Mouse (Mus musculus): Measurements from ENCODE around the gene Fuz. TPM values are rescaled to one million over a fixed set of nuclear protein-coding genes. Genes with fewer than 3 reads are reported as not detected.

The Fuz gene
- total and polyA plus RNA-seq, 2 experiments from 2014 or later = 16.6 to 22.3 TPM

DNA sequence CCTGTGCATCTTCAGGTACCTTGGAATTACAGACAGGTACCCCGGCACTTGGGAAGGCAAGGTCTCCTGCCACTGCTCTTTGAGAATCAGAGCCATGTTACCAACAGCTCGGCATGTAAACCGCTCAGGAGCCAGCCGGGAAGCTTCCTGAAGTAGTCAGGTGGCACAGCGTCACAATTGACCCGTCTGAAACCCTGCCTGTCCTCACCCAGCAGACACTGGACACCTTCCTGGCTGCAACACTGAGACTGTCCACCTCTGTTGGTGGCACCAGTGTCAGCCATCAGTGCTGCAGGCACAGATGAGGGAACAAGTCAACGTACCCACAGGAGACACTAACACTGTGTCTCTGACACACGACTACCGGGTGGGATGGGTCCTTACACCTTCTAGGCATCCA is 19.4 kb downstream of the Fuz start:
- Histone ChIP-seq H3K4me2 (ENCODE audit: low read depth) (no peak overlapping the region), H3K9ac (no peak overlapping the region), H3K9me3 (ENCODE audit: low read length) (no peaks in the 10 kb centered on the region), H3K27ac (ENCODE audit: low read depth, low read length) (no peak overlapping the region), H3K4me1 (ENCODE audit: insufficient read depth) (no peaks in the 10 kb centered on the region), H3K27me3 (ENCODE audit: insufficient read depth, low read length) (no peaks in the 10 kb centered on the region), H3K4me3 (ENCODE audit: low read depth, low read length) (no peak overlapping the region), H3K36me3 (ENCODE audit: insufficient read depth) (peaks cover 57% of the 10 kb centered on the region)
- no peak for TF ChIP-seq CTCF (IDR thresholded peaks at IDR 0.05; ENCODE audit: low read depth)
- ATAC-seq = no peak
- 95% methylated on average over 9 of the region's 9 CpGs for WGBS
- DNase-seq = no peak

DNA sequence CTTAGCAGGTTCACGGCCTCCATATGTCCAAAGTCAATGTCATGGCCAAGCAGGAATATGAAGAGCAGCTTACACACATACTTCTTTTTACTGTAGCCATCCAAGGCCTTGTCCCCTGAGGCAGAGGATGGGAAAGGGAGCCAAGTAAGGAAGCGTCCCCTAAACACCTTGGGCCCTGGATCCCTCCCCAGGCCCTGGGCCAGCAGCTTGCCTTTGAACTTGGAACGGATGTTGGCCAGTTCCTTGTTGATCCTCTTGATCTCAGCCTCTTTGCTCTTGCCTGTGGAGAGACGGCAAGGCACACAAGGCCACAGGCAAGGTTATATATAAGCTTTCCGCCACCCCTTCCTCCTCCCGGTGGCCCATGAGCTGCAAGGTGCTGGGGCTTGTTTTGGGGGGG is 20.3 kb downstream of the Fuz start:
- no peak overlapping the region for H3K4me3 ChIP-seq (ENCODE audit: low read depth, low read length)
- no peak overlapping the region for H3K4me2 ChIP-seq (ENCODE audit: low read depth)
- no peaks in the 10 kb centered on the region for H3K9me3 ChIP-seq (ENCODE audit: low read length)
- ATAC-seq (no peak), DNase-seq (no peak)
- H3K27me3 ChIP-seq (ENCODE audit: insufficient read depth, low read length) = no peaks in the 10 kb centered on the region
- no peaks in the 10 kb centered on the region for H3K4me1 ChIP-seq (ENCODE audit: insufficient read depth)
- H3K27ac ChIP-seq (ENCODE audit: low read depth, low read length) = no peak overlapping the region
- no peak overlapping the region for H3K9ac ChIP-seq
- peaks cover 56% of the 10 kb centered on the region for H3K36me3 ChIP-seq (ENCODE audit: insufficient read depth)
- TF ChIP-seq CTCF (IDR thresholded peaks at IDR 0.05; ENCODE audit: low read depth) = no peak
- WGBS = 83% methylated on average over 6 of the region's 6 CpGs

DNA sequence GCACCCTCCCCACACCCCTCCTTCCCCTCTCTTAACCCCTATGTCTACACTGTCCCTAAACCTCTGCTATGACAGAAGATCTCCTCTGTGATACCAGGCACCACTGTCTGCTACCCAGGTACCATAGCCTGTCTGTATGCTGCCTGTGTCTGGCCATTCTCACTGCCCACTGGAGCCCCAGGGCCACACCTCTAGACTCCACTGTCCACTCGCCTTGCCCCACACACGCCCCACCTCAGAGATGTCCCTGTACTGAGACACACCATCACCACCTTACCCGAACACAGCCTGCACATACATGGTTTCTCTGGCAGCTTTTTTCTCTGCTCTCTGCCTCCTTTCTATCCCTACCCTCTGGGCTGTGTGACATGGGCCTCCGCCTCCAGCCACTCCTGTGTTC is 21.0 kb downstream of the Fuz start:
- Histone ChIP-seq H3K4me3 (ENCODE audit: low read depth, low read length) (no peak overlapping the region), H3K27me3 (ENCODE audit: insufficient read depth, low read length) (no peaks in the 10 kb centered on the region), H3K4me1 (ENCODE audit: insufficient read depth) (no peaks in the 10 kb centered on the region), H3K27ac (ENCODE audit: low read depth, low read length) (no peak overlapping the region), H3K9ac (no peak overlapping the region), H3K4me2 (ENCODE audit: low read depth) (no peak overlapping the region), H3K36me3 (ENCODE audit: insufficient read depth) (peaks cover 55% of the 10 kb centered on the region), H3K9me3 (ENCODE audit: low read length) (no peaks in the 10 kb centered on the region)
- TF ChIP-seq CTCF (IDR thresholded peaks at IDR 0.05; ENCODE audit: low read depth) = no peak
- ATAC-seq (no peak), DNase-seq (no peak)
- WGBS = 89% methylated on average over 4 of the region's 4 CpGs

DNA sequence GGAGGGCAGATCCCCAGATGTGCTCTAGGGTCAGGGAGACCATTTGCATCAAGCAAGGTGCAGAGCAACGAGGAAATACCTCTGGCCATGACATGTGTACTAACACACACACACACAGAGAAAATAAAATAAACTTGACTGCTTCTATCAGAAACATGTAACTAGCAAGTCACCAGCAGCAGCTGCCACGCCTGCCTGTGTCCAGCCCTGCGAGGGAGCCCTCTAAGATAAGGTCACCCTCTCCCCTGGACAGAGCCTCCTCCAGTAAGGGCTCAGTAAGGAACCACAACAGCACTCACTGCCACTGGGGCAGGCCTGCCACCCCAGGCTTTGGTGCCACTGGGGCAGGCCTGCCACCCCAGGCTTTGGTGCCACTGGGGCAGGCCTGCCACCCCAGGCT is 22.3 kb downstream of the Fuz start:
- Histone ChIP-seq H3K9me3 (ENCODE audit: low read length) (no peaks in the 10 kb centered on the region), H3K4me3 (ENCODE audit: low read depth, low read length) (no peak overlapping the region), H3K4me1 (ENCODE audit: insufficient read depth) (no peaks in the 10 kb centered on the region), H3K4me2 (ENCODE audit: low read depth) (no peak overlapping the region), H3K9ac (no peak overlapping the region), H3K27ac (ENCODE audit: low read depth, low read length) (no peak overlapping the region), H3K27me3 (ENCODE audit: insufficient read depth, low read length) (no peaks in the 10 kb centered on the region), H3K36me3 (ENCODE audit: insufficient read depth) (peaks cover 57% of the 10 kb centered on the region)
- WGBS = 75% methylated on average over 3 of the region's 3 CpGs
- TF ChIP-seq CTCF (IDR thresholded peaks at IDR 0.05; ENCODE audit: low read depth) = no peak
- ATAC-seq (no peak), DNase-seq (no peak)

DNA sequence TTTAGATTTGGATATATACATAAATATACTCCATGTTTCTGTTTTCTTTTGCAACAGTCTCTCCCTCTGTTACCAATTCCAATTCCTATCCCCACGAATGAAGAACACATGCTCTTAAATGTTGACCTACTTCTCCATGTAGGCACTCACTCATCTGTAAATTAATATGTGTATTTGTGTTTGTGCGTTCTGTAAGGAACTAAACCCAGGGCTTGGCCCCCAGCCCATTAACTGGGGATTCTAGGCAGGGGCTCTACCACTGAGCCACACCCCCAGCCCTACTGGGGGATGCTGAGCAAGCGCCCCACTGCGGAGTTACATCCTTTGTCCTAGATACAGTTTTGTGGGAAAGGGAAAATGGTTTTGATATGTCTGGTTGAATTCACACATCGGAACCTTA is 23.2 kb downstream of the Fuz start:
- H3K4me3 ChIP-seq (ENCODE audit: low read depth, low read length) = no peak overlapping the region
- no peak overlapping the region for H3K27ac ChIP-seq (ENCODE audit: low read depth, low read length)
- H3K36me3 ChIP-seq (ENCODE audit: insufficient read depth) = peaks cover 55% of the 10 kb centered on the region
- no peak overlapping the region for H3K4me2 ChIP-seq (ENCODE audit: low read depth)
- 73% methylated on average over 5 of the region's 5 CpGs for WGBS
- H3K9ac ChIP-seq = no peak overlapping the region
- no peak for TF ChIP-seq CTCF (IDR thresholded peaks at IDR 0.05; ENCODE audit: low read depth)
- no peaks in the 10 kb centered on the region for H3K9me3 ChIP-seq (ENCODE audit: low read length)
- no peak for ATAC-seq
- H3K27me3 ChIP-seq (ENCODE audit: insufficient read depth, low read length) = no peaks in the 10 kb centered on the region
- H3K4me1 ChIP-seq (ENCODE audit: insufficient read depth) = no peaks in the 10 kb centered on the region
- no peak for DNase-seq

DNA sequence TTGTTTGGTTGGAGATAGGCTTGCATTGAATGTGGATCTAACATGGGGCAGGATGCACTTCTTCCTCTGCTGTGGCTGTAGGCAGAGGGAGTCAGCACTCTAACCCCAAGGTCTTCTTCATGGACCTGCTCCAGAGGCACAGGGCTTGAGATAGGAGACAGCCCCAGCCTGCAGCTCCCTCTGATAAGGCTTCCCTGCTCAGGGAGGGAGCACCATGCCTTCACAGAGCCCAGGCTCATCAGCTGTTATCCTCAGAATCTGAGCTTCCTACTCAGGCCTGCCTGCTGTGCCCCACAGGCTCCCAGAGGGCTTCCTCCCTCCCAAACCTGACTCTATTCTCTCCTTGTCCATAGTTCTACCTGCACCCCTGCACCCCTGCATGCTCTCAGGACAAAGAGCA is 26.7 kb downstream of the Fuz start:
- ATAC-seq (no peak), DNase-seq (no peak)
- no peak overlapping the region for H3K4me2 ChIP-seq (ENCODE audit: low read depth)
- no peaks in the 10 kb centered on the region for H3K27me3 ChIP-seq (ENCODE audit: insufficient read depth, low read length)
- no peak overlapping the region for H3K4me3 ChIP-seq (ENCODE audit: low read depth, low read length)
- TF ChIP-seq CTCF (IDR thresholded peaks at IDR 0.05; ENCODE audit: low read depth) = no peak
- H3K4me1 ChIP-seq (ENCODE audit: insufficient read depth) = no peaks in the 10 kb centered on the region
- peaks cover 33% of the 10 kb centered on the region for H3K36me3 ChIP-seq (ENCODE audit: insufficient read depth)
- H3K9me3 ChIP-seq (ENCODE audit: low read length) = no peaks in the 10 kb centered on the region
- no peak overlapping the region for H3K27ac ChIP-seq (ENCODE audit: low read depth, low read length)
- H3K9ac ChIP-seq = no peak overlapping the region

DNA sequence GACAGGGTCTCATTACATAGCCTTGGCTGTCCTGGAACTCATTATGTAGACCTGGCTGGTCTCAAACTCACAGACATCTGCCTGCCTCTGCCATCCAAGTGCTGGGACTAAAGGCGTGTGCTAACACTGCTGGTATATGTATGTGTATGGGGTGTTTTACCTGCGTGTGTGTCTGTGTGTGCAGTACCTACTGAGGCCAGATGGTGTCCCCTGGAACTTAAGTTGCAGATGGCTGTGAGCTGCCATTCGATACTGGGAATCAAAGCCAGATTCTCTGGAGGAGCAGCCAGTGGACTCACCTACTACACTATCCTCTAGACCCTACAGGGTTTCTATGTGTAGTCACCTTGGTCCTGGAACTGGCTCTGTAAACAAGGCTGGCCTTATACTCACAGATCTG is 29.6 kb downstream of the Fuz start:
- 73% methylated on average over 3 of the region's 3 CpGs for WGBS
- Histone ChIP-seq H3K9me3 (ENCODE audit: low read length) (no peaks in the 10 kb centered on the region), H3K4me1 (ENCODE audit: insufficient read depth) (peaks cover 13% of the 10 kb centered on the region), H3K27ac (ENCODE audit: low read depth, low read length) (no peak overlapping the region), H3K36me3 (ENCODE audit: insufficient read depth) (peaks cover 28% of the 10 kb centered on the region), H3K4me3 (ENCODE audit: low read depth, low read length) (no peak overlapping the region), H3K4me2 (ENCODE audit: low read depth) (no peak overlapping the region), H3K27me3 (ENCODE audit: insufficient read depth, low read length) (no peaks in the 10 kb centered on the region), H3K9ac (no peak overlapping the region)
- peak; percentile 49 for DNase-seq
- no peak for ATAC-seq
- peak; percentile 76 for TF ChIP-seq CTCF (IDR thresholded peaks at IDR 0.05; ENCODE audit: low read depth)

DNA sequence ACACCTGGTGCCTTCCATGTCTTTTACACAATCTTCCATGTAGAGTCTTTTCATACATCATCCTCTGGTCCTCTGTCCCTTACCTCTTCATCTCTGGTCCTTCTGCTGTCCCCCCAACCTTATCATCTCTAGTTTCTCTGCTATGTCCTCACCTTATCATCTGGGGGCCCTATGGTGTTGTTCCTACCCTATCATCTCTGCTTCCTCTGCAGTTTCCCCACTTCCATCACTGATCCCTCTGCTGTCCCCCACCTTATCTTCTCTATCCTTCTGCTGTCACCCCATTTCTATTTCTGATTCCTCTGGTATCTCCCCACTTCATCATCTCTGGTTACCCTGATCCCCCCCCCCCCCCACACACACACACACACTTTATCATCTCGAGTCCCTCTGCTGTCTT is 32.7 kb downstream of the Fuz start:
- H3K27me3 ChIP-seq (ENCODE audit: insufficient read depth, low read length) = no peaks in the 10 kb centered on the region
- H3K9me3 ChIP-seq (ENCODE audit: low read length) = no peaks in the 10 kb centered on the region
- no peak for TF ChIP-seq CTCF (IDR thresholded peaks at IDR 0.05; ENCODE audit: low read depth)
- H3K4me1 ChIP-seq (ENCODE audit: insufficient read depth) = peaks cover 13% of the 10 kb centered on the region
- H3K36me3 ChIP-seq (ENCODE audit: insufficient read depth) = peaks cover 4% of the 10 kb centered on the region
- peak overlapping the region; percentile 68 for H3K4me2 ChIP-seq (ENCODE audit: low read depth)
- peak overlapping the region; percentile 94 for H3K9ac ChIP-seq
- 0% methylated on average over 1 of the region's 1 CpGs for WGBS
- peak overlapping the region; percentile 95 for H3K4me3 ChIP-seq (ENCODE audit: low read depth, low read length)
- no peak for DNase-seq
- H3K27ac ChIP-seq (ENCODE audit: low read depth, low read length) = peak overlapping the region; percentile 21; the same call in 1 of the 2 replicates
- ATAC-seq = no peak
